Mouse (Mus musculus): ENCODE measurements around the gene Slc22a15. TPM values are rescaled to one million over a fixed set of nuclear protein-coding genes. Genes with fewer than 3 reads are reported as not detected.

Slc22a15 gene
- polyA plus RNA-seq, 1 experiment from 2014 or later = 5.3 TPM

- Histone ChIP-seq H3K4me3 (ENCODE audit: low read depth, low read length) (no peak overlapping the region), H3K27me3 (ENCODE audit: control insufficient read depth, insufficient read depth, low read length) (no peaks in the 10 kb centered on the region), H3K4me1 (ENCODE audit: control insufficient read depth, insufficient read depth, low read length) (no peaks in the 10 kb centered on the region), H3K4me2 (ENCODE audit: low read depth, low read length) (no peak overlapping the region), H3K27ac (replicated peaks; ENCODE audit: low read depth, low read length) (no peak overlapping the region), H3K36me3 (replicated peaks; ENCODE audit: control insufficient read depth, insufficient read depth, low read depth, low read length) (no peaks in the 10 kb centered on the region), H3K9ac (replicated peaks; ENCODE audit: low read length) (no peak overlapping the region), H3K9me3 (replicated peaks; ENCODE audit: control insufficient read depth, low read length) (no peaks in the 10 kb centered on the region)
- ATAC-seq (replicated peaks; ENCODE audit: insufficient number of reproducible peaks, low FRiP score, low TSS enrichment, low read depth) = no peak
- no peak for DNase-seq (ENCODE audit: low spot score)
- 86% methylated on average over 14 of the region's 14 CpGs for WGBS
Measured at GRCm38 (mm10) chr3:101915048-101915801, 9.0 kb downstream of the Slc22a15 start.

- Histone ChIP-seq H3K4me2 (ENCODE audit: low read depth, low read length) (no peak overlapping the region), H3K36me3 (replicated peaks; ENCODE audit: control insufficient read depth, insufficient read depth, low read depth, low read length) (no peaks in the 10 kb centered on the region), H3K27ac (replicated peaks; ENCODE audit: low read depth, low read length) (no peak overlapping the region), H3K27me3 (ENCODE audit: control insufficient read depth, insufficient read depth, low read length) (no peaks in the 10 kb centered on the region), H3K9me3 (replicated peaks; ENCODE audit: control insufficient read depth, low read length) (no peaks in the 10 kb centered on the region), H3K4me3 (ENCODE audit: low read depth, low read length) (no peak overlapping the region), H3K9ac (replicated peaks; ENCODE audit: low read length) (no peak overlapping the region), H3K4me1 (ENCODE audit: control insufficient read depth, insufficient read depth, low read length) (no peaks in the 10 kb centered on the region)
- no peak for DNase-seq (ENCODE audit: low spot score)
- no peak for ATAC-seq (replicated peaks; ENCODE audit: insufficient number of reproducible peaks, low FRiP score, low TSS enrichment, low read depth)
- WGBS = 83% methylated on average over 5 of the region's 5 CpGs
Measured at GRCm38 (mm10) chr3:101914266-101914665, 10.0 kb downstream of the Slc22a15 start.

- Histone ChIP-seq H3K4me3 (ENCODE audit: low read depth, low read length) (no peak overlapping the region), H3K4me1 (ENCODE audit: control insufficient read depth, insufficient read depth, low read length) (no peaks in the 10 kb centered on the region), H3K27me3 (ENCODE audit: control insufficient read depth, insufficient read depth, low read length) (no peaks in the 10 kb centered on the region), H3K27ac (replicated peaks; ENCODE audit: low read depth, low read length) (no peak overlapping the region), H3K9ac (replicated peaks; ENCODE audit: low read length) (no peak overlapping the region), H3K36me3 (replicated peaks; ENCODE audit: control insufficient read depth, insufficient read depth, low read depth, low read length) (no peaks in the 10 kb centered on the region), H3K4me2 (ENCODE audit: low read depth, low read length) (no peak overlapping the region), H3K9me3 (replicated peaks; ENCODE audit: control insufficient read depth, low read length) (no peaks in the 10 kb centered on the region)
- DNase-seq (ENCODE audit: low spot score) (no peak), ATAC-seq (replicated peaks; ENCODE audit: insufficient number of reproducible peaks, low FRiP score, low TSS enrichment, low read depth) (no peak)
- 85% methylated on average over 6 of the region's 6 CpGs for WGBS
Measured at GRCm38 (mm10) chr3:101912041-101912440, 12.2 kb downstream of the Slc22a15 start.

GRCm38 (mm10) chr3:101907049-101907448 lies 17.2 kb downstream of the Slc22a15 start:
- no peak overlapping the region for H3K27ac ChIP-seq (replicated peaks; ENCODE audit: low read depth, low read length)
- H3K36me3 ChIP-seq (replicated peaks; ENCODE audit: control insufficient read depth, insufficient read depth, low read depth, low read length) = no peaks in the 10 kb centered on the region
- H3K4me2 ChIP-seq (ENCODE audit: low read depth, low read length) = no peak overlapping the region
- H3K9me3 ChIP-seq (replicated peaks; ENCODE audit: control insufficient read depth, low read length) = no peaks in the 10 kb centered on the region
- no peaks in the 10 kb centered on the region for H3K27me3 ChIP-seq (ENCODE audit: control insufficient read depth, insufficient read depth, low read length)
- H3K4me3 ChIP-seq (ENCODE audit: low read depth, low read length) = no peak overlapping the region
- no peaks in the 10 kb centered on the region for H3K4me1 ChIP-seq (ENCODE audit: control insufficient read depth, insufficient read depth, low read length)
- ATAC-seq (replicated peaks; ENCODE audit: insufficient number of reproducible peaks, low FRiP score, low TSS enrichment, low read depth) = no peak
- WGBS = 70% methylated on average over 2 of the region's 2 CpGs
- no peak overlapping the region for H3K9ac ChIP-seq (replicated peaks; ENCODE audit: low read length)
- DNase-seq (ENCODE audit: low spot score) = no peak

- Histone ChIP-seq H3K36me3 (replicated peaks; ENCODE audit: control insufficient read depth, insufficient read depth, low read depth, low read length) (no peaks in the 10 kb centered on the region), H3K4me2 (ENCODE audit: low read depth, low read length) (no peak overlapping the region), H3K9ac (replicated peaks; ENCODE audit: low read length) (no peak overlapping the region), H3K9me3 (replicated peaks; ENCODE audit: control insufficient read depth, low read length) (no peaks in the 10 kb centered on the region), H3K27ac (replicated peaks; ENCODE audit: low read depth, low read length) (no peak overlapping the region), H3K27me3 (ENCODE audit: control insufficient read depth, insufficient read depth, low read length) (no peaks in the 10 kb centered on the region), H3K4me3 (ENCODE audit: low read depth, low read length) (no peak overlapping the region), H3K4me1 (ENCODE audit: control insufficient read depth, insufficient read depth, low read length) (no peaks in the 10 kb centered on the region)
- 83% methylated on average over 7 of the region's 7 CpGs for WGBS
- ATAC-seq (replicated peaks; ENCODE audit: insufficient number of reproducible peaks, low FRiP score, low TSS enrichment, low read depth) (no peak), DNase-seq (ENCODE audit: low spot score) (no peak)
Measured at GRCm38 (mm10) chr3:101904776-101905175, 19.5 kb downstream of the Slc22a15 start.

GRCm38 (mm10) chr3:101903091-101903490 lies 21.2 kb downstream of the Slc22a15 start:
- ATAC-seq (replicated peaks; ENCODE audit: insufficient number of reproducible peaks, low FRiP score, low TSS enrichment, low read depth) = no peak
- no peaks in the 10 kb centered on the region for H3K36me3 ChIP-seq (replicated peaks; ENCODE audit: control insufficient read depth, insufficient read depth, low read depth, low read length)
- no peak for DNase-seq (ENCODE audit: low spot score)
- 59% methylated on average over 5 of the region's 5 CpGs for WGBS
- no peak overlapping the region for H3K9ac ChIP-seq (replicated peaks; ENCODE audit: low read length)
- H3K4me2 ChIP-seq (ENCODE audit: low read depth, low read length) = no peak overlapping the region
- H3K27ac ChIP-seq (replicated peaks; ENCODE audit: low read depth, low read length) = no peak overlapping the region
- H3K27me3 ChIP-seq (ENCODE audit: control insufficient read depth, insufficient read depth, low read length) = no peaks in the 10 kb centered on the region
- no peak overlapping the region for H3K4me3 ChIP-seq (ENCODE audit: low read depth, low read length)
- H3K4me1 ChIP-seq (ENCODE audit: control insufficient read depth, insufficient read depth, low read length) = no peaks in the 10 kb centered on the region
- no peaks in the 10 kb centered on the region for H3K9me3 ChIP-seq (replicated peaks; ENCODE audit: control insufficient read depth, low read length)

- Histone ChIP-seq H3K9me3 (replicated peaks; ENCODE audit: control insufficient read depth, low read length) (no peaks in the 10 kb centered on the region), H3K4me1 (ENCODE audit: control insufficient read depth, insufficient read depth, low read length) (no peaks in the 10 kb centered on the region), H3K27ac (replicated peaks; ENCODE audit: low read depth, low read length) (no peak overlapping the region), H3K36me3 (replicated peaks; ENCODE audit: control insufficient read depth, insufficient read depth, low read depth, low read length) (no peaks in the 10 kb centered on the region), H3K4me2 (ENCODE audit: low read depth, low read length) (no peak overlapping the region), H3K27me3 (ENCODE audit: control insufficient read depth, insufficient read depth, low read length) (no peaks in the 10 kb centered on the region), H3K4me3 (ENCODE audit: low read depth, low read length) (no peak overlapping the region), H3K9ac (replicated peaks; ENCODE audit: low read length) (no peak overlapping the region)
- 52% methylated on average over 7 of the region's 7 CpGs for WGBS
- ATAC-seq (replicated peaks; ENCODE audit: insufficient number of reproducible peaks, low FRiP score, low TSS enrichment, low read depth) (no peak), DNase-seq (ENCODE audit: low spot score) (no peak)
Measured at GRCm38 (mm10) chr3:101902344-101902743, 21.9 kb downstream of the Slc22a15 start.

- WGBS = 90% methylated on average over 15 of the region's 15 CpGs
- H3K4me2 ChIP-seq (ENCODE audit: low read depth, low read length) = no peak overlapping the region
- no peaks in the 10 kb centered on the region for H3K27me3 ChIP-seq (ENCODE audit: control insufficient read depth, insufficient read depth, low read length)
- no peak overlapping the region for H3K9ac ChIP-seq (replicated peaks; ENCODE audit: low read length)
- H3K27ac ChIP-seq (replicated peaks; ENCODE audit: low read depth, low read length) = no peak overlapping the region
- H3K9me3 ChIP-seq (replicated peaks; ENCODE audit: control insufficient read depth, low read length) = no peaks in the 10 kb centered on the region
- ATAC-seq (replicated peaks; ENCODE audit: insufficient number of reproducible peaks, low FRiP score, low TSS enrichment, low read depth) = no peak
- no peak for DNase-seq (ENCODE audit: low spot score)
- H3K36me3 ChIP-seq (replicated peaks; ENCODE audit: control insufficient read depth, insufficient read depth, low read depth, low read length) = no peaks in the 10 kb centered on the region
- no peaks in the 10 kb centered on the region for H3K4me1 ChIP-seq (ENCODE audit: control insufficient read depth, insufficient read depth, low read length)
- H3K4me3 ChIP-seq (ENCODE audit: low read depth, low read length) = no peak overlapping the region
Measured at GRCm38 (mm10) chr3:101897377-101897974, 26.8 kb downstream of the Slc22a15 start.
